Mouse (Mus musculus): ENCODE results near the gene Mecom.

- no peak for TF ChIP-seq CTCF (IDR thresholded peaks at IDR 0.05; ENCODE audit: extremely low read depth, insufficient read depth, insufficient read length, insufficient replicate concordance)
- no peak for TF ChIP-seq POLR2A (IDR thresholded peaks at IDR 0.05; ENCODE audit: low read depth, low read length)
Measured at GRCm38 (mm10) chr3:30101146-30101545, 446.7 kb downstream of the Mecom start.
